Mouse (Mus musculus) cerebellum, adult 9-11 months (tissue): ENCODE measurements around the gene Il25.
"Not testable (repeated sequence)": the region's sequence is repeated elsewhere in the genome, so short reads cannot be mapped to it uniquely, and the experiment has no call there.

Experiments used
- DNase-seq: peaks from one replicate; pipeline ENCODE4 v3.0.0; 2022

Il25 gene

DNA sequence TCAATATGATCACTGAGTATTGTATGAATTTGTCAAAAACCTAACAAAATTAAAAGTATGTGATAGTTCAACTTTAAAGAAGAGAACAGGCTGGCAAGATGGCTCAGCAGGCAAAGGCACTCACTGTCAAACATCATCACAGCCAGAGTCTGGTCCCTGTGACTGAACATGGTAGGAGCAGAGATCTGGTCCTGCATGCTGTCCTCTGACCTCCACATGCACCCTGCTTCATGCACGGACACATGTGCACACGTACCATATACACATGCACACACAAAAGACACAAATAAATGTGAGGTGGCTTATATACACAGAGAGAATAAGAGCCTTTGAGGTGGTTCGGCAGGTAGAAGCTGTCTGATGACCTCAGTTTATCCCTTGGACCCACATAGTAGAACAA lies 23.0 kb downstream of the Il25 start:
- no peak for DNase-seq

GRCm38 (mm10) chr14:54956533-54956932 lies 24.0 kb downstream of the Il25 start:
- DNase-seq = no peak

GRCm38 (mm10) chr14:54958503-54958902 lies 26.0 kb downstream of the Il25 start:
- no peak for DNase-seq

- DNase-seq = no peak
Observed at GRCm38 (mm10) chr14:54959197-54959596, 26.7 kb downstream of the Il25 start.

GRCm38 (mm10) chr14:54959853-54960613 lies 27.5 kb downstream of the Il25 start:
- not testable (repeated sequence) for DNase-seq

DNA sequence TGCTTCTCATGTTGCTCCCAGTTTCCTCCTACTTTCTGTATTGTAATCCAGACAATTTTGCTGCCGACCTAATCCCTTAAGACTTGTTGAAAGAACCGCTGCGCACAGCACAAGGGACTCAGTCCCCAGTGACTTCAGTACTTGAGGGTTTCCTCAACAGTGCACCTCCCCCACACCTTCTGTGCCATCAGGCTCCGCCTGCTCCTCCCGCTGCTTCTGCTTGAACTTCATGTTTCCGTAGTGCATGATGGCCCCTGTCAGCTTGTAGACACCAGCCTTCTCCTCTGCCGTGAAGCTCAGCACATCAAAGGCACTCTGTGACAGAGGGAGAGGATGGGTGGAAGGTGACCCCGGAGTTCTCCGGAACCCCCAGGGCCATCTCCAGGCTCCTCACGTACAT lies 28.3 kb downstream of the Il25 start:
- DNase-seq = no peak

DNA sequence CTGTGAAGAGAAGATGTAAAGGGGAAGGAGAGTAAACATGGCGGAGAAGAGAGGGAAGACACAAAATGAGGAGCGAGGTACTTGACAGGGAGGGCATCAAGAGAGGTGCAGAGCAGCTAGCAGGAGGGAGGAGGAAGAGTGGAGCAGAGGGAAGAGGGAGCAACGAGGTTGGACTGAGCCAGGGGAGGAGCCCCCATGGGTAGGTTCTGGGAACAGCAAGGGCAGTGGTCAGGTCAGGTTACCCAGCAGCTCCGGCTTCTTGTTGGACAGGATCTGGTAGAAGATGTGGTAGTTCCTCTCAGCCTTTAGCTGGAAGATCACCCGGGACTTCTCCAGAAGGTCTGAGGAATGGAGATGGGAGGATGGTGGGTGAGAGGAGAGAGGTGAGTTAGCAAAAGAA lies 29.0 kb downstream of the Il25 start:
- no peak for DNase-seq

- no peak for DNase-seq
Observed at GRCm38 (mm10) chr14:54962714-54963113, 30.2 kb downstream of the Il25 start.

DNA sequence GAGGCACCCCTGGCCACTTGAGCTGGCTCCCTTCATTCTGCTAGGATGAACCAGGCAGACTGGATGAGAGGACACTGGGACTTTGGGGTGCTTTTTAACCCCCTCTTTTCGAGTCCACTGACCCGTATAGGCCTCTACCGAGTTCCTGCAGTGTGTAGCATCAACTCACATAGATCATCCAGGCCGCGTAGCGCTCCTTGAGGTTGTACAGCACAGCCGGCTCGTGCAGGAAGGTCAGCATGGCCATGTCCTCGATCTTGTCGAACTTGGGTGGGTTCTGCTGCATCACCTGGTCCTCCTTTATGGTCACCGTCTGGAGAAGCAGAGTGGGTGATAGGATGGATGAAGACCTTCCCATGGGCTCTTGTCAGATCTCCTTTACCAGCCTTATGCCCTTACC lies 31.2 kb downstream of the Il25 start:
- DNase-seq = no peak

- no peak for DNase-seq
Observed at GRCm38 (mm10) chr14:54965044-54965443, 32.5 kb downstream of the Il25 start.

DNA sequence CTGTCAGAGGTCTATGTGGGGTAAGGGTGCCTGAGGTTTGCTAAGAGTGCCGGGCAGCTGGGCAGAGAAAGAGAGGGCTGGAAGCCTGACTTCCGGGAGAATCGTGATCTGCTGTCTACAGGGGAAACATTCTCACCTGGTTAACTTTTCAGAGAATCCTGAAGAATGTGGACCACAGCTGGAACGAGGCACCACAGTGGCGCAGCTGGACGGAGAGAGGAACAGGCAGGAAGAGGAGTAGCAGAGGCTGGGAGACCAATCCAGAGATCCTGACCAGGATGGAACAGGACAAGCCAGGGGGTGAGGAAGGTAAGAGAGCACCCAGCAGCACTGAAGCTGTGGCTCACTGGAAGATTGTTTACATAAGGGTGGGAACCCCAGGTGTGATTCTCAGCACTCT lies 33.1 kb downstream of the Il25 start:
- DNase-seq = no peak

DNA sequence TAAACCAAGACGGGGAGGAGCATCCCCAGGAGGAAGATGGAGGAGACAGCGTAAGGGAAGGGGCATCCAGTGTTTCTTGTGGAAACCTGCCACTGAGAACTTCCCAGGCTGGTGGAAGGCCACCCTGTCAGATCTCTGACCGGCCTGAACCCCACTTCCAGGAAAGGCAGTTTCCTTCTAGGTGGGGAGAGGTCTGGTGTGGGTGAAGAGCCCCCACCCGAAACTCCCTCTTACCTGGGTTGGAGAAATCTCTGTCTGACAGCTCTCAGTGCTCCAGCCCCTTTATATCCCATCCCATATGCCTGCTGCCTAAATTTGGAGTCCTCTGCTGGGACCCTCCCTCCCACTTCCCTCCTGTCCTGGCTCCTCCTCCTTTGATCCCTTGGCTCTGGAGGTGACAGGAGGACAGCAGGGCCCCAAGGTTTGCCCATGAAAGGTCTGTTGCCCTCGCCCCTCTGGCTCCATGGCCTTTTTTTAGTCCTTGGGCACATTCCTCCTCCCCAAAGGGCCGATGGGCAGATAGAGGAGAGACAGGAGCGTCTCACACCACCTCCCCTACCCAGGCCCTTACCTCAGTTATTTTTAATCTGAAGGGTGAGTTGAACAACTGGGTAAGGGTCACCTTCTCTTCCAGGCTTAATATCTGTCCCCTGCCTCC lies 34.0 kb downstream of the Il25 start, which contains the start of gene Myh6:
Gene Myh6 (minus strand): TSS at position 608 of the 658 bp plus-strand sequence.
- no peak for DNase-seq

DNA sequence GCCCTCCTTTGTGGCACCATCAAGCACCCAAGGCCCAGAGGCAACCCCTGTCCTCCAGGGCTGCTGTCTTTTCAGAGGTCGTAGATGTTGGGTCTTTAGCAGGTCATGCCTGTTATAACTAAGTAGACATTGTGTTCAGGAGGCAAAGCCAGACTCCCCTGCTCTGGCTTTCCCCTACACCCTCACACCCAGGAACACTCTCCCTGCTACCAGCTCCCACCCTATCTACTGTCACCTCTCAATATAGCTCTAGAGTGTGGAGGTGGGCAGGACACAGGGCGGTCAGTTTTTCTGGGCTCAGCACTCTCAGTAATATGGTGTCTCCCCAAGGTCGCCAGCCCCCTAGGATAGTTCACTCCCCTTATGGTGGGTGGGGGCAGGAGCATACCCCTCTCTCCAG lies 35.4 kb downstream of the Il25 start:
- no peak for DNase-seq

DNA sequence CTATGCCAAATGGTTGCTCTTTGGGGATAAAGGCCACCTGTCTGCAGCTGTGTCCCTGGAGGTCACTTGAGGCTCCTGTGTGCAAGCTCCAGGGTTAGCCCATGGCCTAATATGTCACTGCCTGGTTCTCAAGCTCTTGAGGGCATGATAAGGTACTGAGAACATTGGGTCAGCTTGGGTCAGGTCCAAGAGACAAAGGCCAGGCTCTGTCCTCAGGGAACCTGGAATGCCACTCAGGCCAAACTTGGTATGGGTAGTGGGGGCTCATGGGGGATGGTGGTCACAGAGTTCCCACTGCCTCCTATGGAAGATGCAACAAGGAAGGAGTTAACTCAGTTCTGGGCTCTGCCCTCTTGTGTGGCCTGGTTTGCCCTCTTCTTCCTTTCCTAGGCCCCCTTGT lies 35.8 kb downstream of the Il25 start:
- DNase-seq = no peak

DNA sequence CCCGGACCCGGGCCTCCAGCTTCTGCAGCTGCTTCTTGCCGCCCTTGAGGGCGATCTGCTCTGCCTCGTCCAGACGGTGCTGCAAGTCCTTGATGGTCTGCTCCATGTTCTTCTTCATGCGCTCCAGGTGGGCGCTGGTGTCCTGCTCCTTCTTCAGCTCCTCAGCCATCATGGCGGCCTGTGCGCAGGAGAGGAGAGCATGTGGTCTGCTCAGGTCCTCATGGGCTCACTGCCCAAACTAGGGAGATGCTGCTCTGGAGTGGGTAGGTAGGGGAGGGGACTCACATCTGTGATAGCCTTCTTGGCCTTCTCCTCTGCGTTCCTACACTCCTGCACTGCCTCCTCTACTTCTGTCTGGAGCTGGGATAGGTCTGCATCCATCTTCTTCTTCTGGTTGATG lies 40.3 kb downstream of the Il25 start:
- not testable (repeated sequence) for DNase-seq

DNA sequence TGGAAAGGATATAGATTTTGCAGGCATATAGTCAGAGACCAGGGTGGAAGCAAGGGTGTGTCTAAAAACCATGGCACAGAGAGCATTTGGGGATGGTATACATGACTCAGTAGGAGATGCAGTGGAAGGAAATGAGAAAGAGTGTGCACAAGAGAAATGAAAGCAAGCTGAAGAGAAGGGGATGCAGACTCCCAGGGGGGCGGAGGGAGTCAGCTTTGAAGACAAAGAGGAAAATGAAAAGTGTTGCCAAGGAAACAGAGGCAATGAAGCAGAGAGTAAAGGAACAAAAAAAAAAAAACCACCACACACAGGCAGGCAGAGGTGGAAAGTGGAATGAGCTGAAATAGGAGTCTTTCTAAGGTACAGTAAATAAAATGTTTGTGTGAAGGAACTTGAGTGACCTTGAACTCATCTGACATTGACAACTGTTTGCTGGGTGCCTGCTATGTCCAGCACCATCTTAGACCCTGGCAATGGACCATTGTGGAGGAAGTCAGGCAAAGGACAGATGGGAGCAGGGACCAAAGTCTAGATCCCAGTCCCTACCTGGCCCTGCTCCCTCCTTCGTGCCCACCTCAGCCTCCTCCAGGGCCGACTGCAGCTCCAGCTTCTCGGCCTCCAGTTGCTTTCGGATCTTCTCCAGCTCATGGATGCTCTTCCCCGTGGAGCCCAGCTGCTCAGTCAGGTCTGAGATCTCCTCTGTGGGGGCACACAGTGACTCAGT lies 41.7 kb downstream of the Il25 start:
- DNase-seq = no peak

- no peak for DNase-seq
Observed at GRCm38 (mm10) chr14:54976633-54977032, 44.1 kb downstream of the Il25 start, which contains the start of gene Gm17428. Gm17428 (plus strand) TSS chr14:54976933.

- DNase-seq = no peak
Observed at GRCm38 (mm10) chr14:54978664-54979063, 46.2 kb downstream of the Il25 start.

- no peak for DNase-seq
Observed at GRCm38 (mm10) chr14:54981934-54982333, 49.4 kb downstream of the Il25 start.
